Mouse (Mus musculus): ENCODE measurements around the gene Mctp2.

- TF ChIP-seq CTCF (IDR thresholded peaks at IDR 0.05; ENCODE audit: insufficient read depth, low read length) (no peak), POLR2A (IDR thresholded peaks at IDR 0.05; ENCODE audit: borderline replicate concordance, extremely low read depth, low read depth, low read length) (no peak)
These were observed 5.2 kb upstream of the Mctp2 start for GRCm38 (mm10) chr7:72311582-72311981.
